Mouse (Mus musculus) liver, adult 2 months (tissue): ENCODE results near the gene Slc15a2.

Experiments
- CTCF ChIP-seq: fragments of 200-500 bp; IDR thresholded peaks from 2 replicates; pipeline ENCODE4 v1.5.1; 2011; ENCODE audit warnings: low read depth, low read length, control low read depth
- POLR2A ChIP-seq: fragments of 200-500 bp; IDR thresholded peaks from 2 replicates; pipeline ENCODE4 v1.6.1; 2011; ENCODE audit warnings: low read length, control low read depth; ENCODE audit not compliant: insufficient read depth; ENCODE audit errors: extremely low read depth

DNA sequence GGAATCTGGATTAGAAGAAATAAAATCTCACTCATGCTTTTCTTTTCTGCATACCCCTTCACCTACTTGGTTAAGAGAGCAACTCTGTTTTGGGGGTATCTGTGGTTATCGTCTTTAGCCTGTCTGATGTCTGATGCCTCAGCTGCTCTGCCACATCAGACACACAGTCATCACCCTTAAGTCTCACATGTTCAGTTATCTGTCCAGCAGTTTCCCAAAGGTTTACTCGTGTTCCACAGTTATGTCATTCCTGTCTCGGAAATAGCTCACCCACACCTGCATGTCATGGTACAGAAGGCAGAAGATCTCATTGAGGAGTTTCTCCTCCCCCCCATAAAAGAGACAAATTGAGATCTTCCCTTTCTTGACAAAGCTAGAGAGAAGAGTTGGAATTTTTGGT is 36.0 kb upstream of the Slc15a2 start:
- TF ChIP-seq CTCF: no peak
- TF ChIP-seq POLR2A: no peak
